Mouse (Mus musculus): ENCODE results near the gene Prdm1.

GRCm38 (mm10) chr10:44460095-44460810, 68.0 kb downstream of the Prdm1 start:
- TF ChIP-seq CTCF (IDR thresholded peaks at IDR 0.05) (peak; percentile 63), EP300 (IDR thresholded peaks at IDR 0.05) (no peak)
